Mouse (Mus musculus) testis, adult 2 months (tissue): ENCODE measurements at regions not wholly inside any gene's neighbourhood (a gene's known extent, or its start where the extent isn't known, plus 50 kb on each side); places are given as distances from the start of the nearest gene placed in this dataset.

ENCODE experiments used
- H3K27ac ChIP-seq: fragments of 200-500 bp; 2 replicates; pipeline ENCODE4 v1.5.1; 2012; ENCODE audit warnings: low read depth, low read length; ENCODE audit not compliant: control insufficient read depth, insufficient read depth
- H3K27me3 ChIP-seq: fragments of 200-500 bp; 2 replicates; pipeline ENCODE4 v1.6.1; 2012; ENCODE audit warnings: mild to moderate bottlenecking, low read length, moderate library complexity; ENCODE audit not compliant: control insufficient read depth, insufficient read depth
- H3K36me3 ChIP-seq: fragments of 200-500 bp; 2 replicates; pipeline ENCODE4 v1.6.1; 2012; ENCODE audit warnings: mild to moderate bottlenecking, low read length; ENCODE audit not compliant: control insufficient read depth, insufficient read depth
- H3K4me1 ChIP-seq: fragments of 200-500 bp; 2 replicates; pipeline ENCODE4 v1.6.1; 2012; ENCODE audit warnings: low read length; ENCODE audit not compliant: control insufficient read depth, insufficient read depth
- H3K4me3 ChIP-seq: fragments of 200-500 bp; 2 replicates; pipeline ENCODE4 v1.5.1; 2012; ENCODE audit warnings: low read depth, mild to moderate bottlenecking, low read length, moderate library complexity, mixed read lengths; ENCODE audit not compliant: control insufficient read depth
- CTCF ChIP-seq: fragments of 200-500 bp; IDR thresholded peaks from 2 replicates; pipeline ENCODE4 v1.5.1; 2012; ENCODE audit warnings: low read depth, mild to moderate bottlenecking, inconsistent platforms, low read length, moderate library complexity; ENCODE audit not compliant: control insufficient read depth, insufficient read depth, insufficient replicate concordance
- POLR2A ChIP-seq: fragments of 200-500 bp; IDR thresholded peaks from 2 replicates; pipeline ENCODE4 v1.6.1; 2012; ENCODE audit warnings: low read depth, mild to moderate bottlenecking, inconsistent platforms, low read length, moderate library complexity; ENCODE audit not compliant: control insufficient read depth

DNA sequence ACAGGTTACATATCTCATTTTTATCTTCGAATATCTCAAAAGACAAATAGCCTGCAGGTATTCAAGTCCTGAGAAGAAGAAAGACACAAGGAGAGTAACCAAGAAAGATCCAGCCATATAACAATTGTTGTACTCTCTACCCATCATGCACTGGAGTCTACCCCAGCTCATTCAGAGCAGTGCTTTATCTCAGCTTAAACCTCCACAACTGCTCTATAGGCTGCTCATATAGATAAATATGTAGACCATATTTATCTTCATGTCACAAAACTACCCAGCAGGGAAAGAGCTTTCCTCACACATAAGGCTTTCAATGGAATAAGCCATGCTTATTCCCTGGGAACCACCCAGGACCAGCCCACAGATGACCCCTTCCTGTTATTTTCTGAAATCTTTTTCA, 70.5 kb upstream of the Tmtc1 start:
- H3K4me3 ChIP-seq, result no peak overlapping the region
- TF ChIP-seq CTCF, result no peak
- TF ChIP-seq POLR2A, result no peak
- H3K36me3 ChIP-seq, result no peaks in the 10 kb centered on the region
- no peak overlapping the region for H3K27ac ChIP-seq
- H3K27me3 ChIP-seq, result no peaks in the 10 kb centered on the region
- no peaks in the 10 kb centered on the region for H3K4me1 ChIP-seq

DNA sequence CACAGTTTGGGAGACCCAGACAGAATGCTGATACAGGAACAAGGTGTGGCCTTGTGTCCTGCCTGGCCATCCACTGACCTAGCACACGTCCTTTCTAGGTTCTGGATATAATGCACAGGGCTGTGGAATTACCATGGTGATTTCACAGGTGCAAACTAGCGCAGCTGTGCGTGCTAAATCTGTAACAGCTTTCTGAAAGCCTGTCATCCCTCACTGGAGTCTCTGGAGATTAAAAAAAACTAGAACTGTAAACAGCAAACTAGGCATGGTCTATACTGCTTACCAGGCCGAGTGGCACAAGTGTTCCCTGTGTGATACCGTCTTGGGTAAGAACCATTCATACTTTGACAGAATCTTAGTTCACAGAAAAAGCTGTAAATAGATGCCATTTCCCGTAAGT, 69.9 kb upstream of the Tmtc1 start:
- H3K4me1 ChIP-seq, result no peaks in the 10 kb centered on the region
- no peak overlapping the region for H3K4me3 ChIP-seq
- H3K27me3 ChIP-seq, result no peaks in the 10 kb centered on the region
- H3K27ac ChIP-seq, result no peak overlapping the region
- H3K36me3 ChIP-seq, result no peaks in the 10 kb centered on the region
- no peak for TF ChIP-seq CTCF

- H3K4me3 ChIP-seq, result no peak overlapping the region
- no peaks in the 10 kb centered on the region for H3K4me1 ChIP-seq
- H3K27me3 ChIP-seq, result no peaks in the 10 kb centered on the region
- no peaks in the 10 kb centered on the region for H3K36me3 ChIP-seq
- no peak for TF ChIP-seq POLR2A
- no peak for TF ChIP-seq CTCF
- no peak overlapping the region for H3K27ac ChIP-seq
Observed at GRCm38 (mm10) chr6:148513134-148513533, 68.9 kb upstream of the Tmtc1 start.

DNA sequence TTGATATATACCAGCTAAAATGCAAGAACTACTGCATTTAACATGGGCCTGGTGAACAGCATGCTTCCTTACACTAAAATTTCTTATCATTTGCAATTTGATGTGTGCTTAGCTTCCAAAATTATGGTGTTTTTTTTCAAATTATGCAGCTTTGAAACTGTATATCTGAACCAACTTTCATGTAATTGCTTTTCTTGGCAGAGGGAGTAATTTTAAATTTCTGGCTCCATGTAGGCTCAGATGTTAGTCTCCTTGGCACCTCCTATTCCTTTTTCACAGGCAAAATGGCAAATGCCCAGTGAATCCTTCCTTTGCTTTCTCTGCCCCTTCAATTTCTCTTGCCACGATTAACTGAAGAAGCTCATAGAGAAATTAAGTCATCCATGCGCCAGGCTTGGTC, 61.1 kb upstream of the Tmtc1 start:
- H3K27me3 ChIP-seq, result no peaks in the 10 kb centered on the region
- no peak overlapping the region for H3K27ac ChIP-seq
- H3K4me1 ChIP-seq, result no peaks in the 10 kb centered on the region
- H3K4me3 ChIP-seq, result no peak overlapping the region
- no peaks in the 10 kb centered on the region for H3K36me3 ChIP-seq
- TF ChIP-seq CTCF (no peak), POLR2A (no peak)

GRCm38 (mm10) chr6:148500251-148501179, 56.3 kb upstream of the Tmtc1 start:
- Histone ChIP-seq H3K27ac (no peak overlapping the region), H3K27me3 (no peaks in the 10 kb centered on the region), H3K4me1 (0 out of 2 replicates have a peak, but pooled peaks cover 2% of the 10 kb centered on the region), H3K36me3 (no peaks in the 10 kb centered on the region), H3K4me3 (no peak overlapping the region)
- TF ChIP-seq CTCF, result no peak
- TF ChIP-seq POLR2A, result no peak
